Mouse (Mus musculus): ENCODE measurements around the gene Lrrc25. TPM values are rescaled to one million over a fixed set of nuclear protein-coding genes. Genes with fewer than 3 reads are reported as not detected.

Lrrc25 gene
- polyA plus RNA-seq, 1 experiment from 2014 or later = 9.8 TPM

- ATAC-seq (peak; percentile 29), DNase-seq (peak; percentile 90)
- Histone ChIP-seq H3K36me3 (replicated peaks; ENCODE audit: insufficient read depth, low read length) (no peaks in the 10 kb centered on the region), H3K4me2 (ENCODE audit: low read depth, low read length) (peak overlapping the region; percentile 88), H3K9ac (replicated peaks) (peak overlapping the region; percentile 67), H3K4me1 (ENCODE audit: insufficient read depth) (peaks cover 48% of the 10 kb centered on the region), H3K27ac (ENCODE audit: low read depth) (peak overlapping the region; percentile 96), H3K4me3 (ENCODE audit: low read depth, low read length) (peak overlapping the region; percentile 50), H3K27me3 (ENCODE audit: insufficient read depth, low read length) (peaks cover 6% of the 10 kb centered on the region; the same call in 1 of the 2 replicates), H3K9me3 (ENCODE audit: low read length) (no peaks in the 10 kb centered on the region)
- TF ChIP-seq CTCF (IDR thresholded peaks at IDR 0.05; ENCODE audit: low read depth) (peak; percentile 96), EP300 (IDR thresholded peaks at IDR 0.05; ENCODE audit: low read depth) (no peak)
- 1% methylated on average over 53 of the region's 54 CpGs for WGBS (ENCODE audit: insufficient replicate concordance)
These were observed 4.9 kb upstream of the Lrrc25 start for GRCm38 (mm10) chr8:70610796-70611771.

- peaks cover 6% of the 10 kb centered on the region; the same call in 1 of the 2 replicates for H3K27me3 ChIP-seq (ENCODE audit: insufficient read depth, low read length)
- H3K9me3 ChIP-seq (ENCODE audit: low read length) = no peaks in the 10 kb centered on the region
- ATAC-seq (peak; percentile 32), DNase-seq (peak; percentile 92)
- H3K36me3 ChIP-seq (replicated peaks; ENCODE audit: insufficient read depth, low read length) = no peaks in the 10 kb centered on the region
- H3K9ac ChIP-seq (replicated peaks) = peak overlapping the region; percentile 67
- peak overlapping the region; percentile 50 for H3K4me3 ChIP-seq (ENCODE audit: low read depth, low read length)
- under 1% methylated on average over 6 of the region's 6 CpGs for WGBS (ENCODE audit: insufficient replicate concordance)
- peaks cover 54% of the 10 kb centered on the region for H3K4me1 ChIP-seq (ENCODE audit: insufficient read depth)
- H3K4me2 ChIP-seq (ENCODE audit: low read depth, low read length) = peak overlapping the region; percentile 88
- H3K27ac ChIP-seq (ENCODE audit: low read depth) = peak overlapping the region; percentile 96
- TF ChIP-seq EP300 (IDR thresholded peaks at IDR 0.05; ENCODE audit: low read depth) = no peak
- TF ChIP-seq CTCF (IDR thresholded peaks at IDR 0.05; ENCODE audit: low read depth) = peak; percentile 99
These were observed 4.1 kb upstream of the Lrrc25 start for GRCm38 (mm10) chr8:70611849-70612248.

- DNase-seq (no peak), ATAC-seq (no peak)
- no peak overlapping the region for H3K9ac ChIP-seq (replicated peaks)
- peaks cover 51% of the 10 kb centered on the region for H3K4me1 ChIP-seq (ENCODE audit: insufficient read depth)
- TF ChIP-seq CTCF (IDR thresholded peaks at IDR 0.05; ENCODE audit: low read depth) (no peak), EP300 (IDR thresholded peaks at IDR 0.05; ENCODE audit: low read depth) (no peak)
- no peaks in the 10 kb centered on the region for H3K9me3 ChIP-seq (ENCODE audit: low read length)
- H3K36me3 ChIP-seq (replicated peaks; ENCODE audit: insufficient read depth, low read length) = no peaks in the 10 kb centered on the region
- H3K27me3 ChIP-seq (ENCODE audit: insufficient read depth, low read length) = peaks cover 3% of the 10 kb centered on the region; the same call in 1 of the 2 replicates
- WGBS (ENCODE audit: insufficient replicate concordance) = 21% methylated on average over 1 of the region's 1 CpGs
- no peak overlapping the region for H3K27ac ChIP-seq (ENCODE audit: low read depth)
- H3K4me2 ChIP-seq (ENCODE audit: low read depth, low read length) = no peak overlapping the region
- H3K4me3 ChIP-seq (ENCODE audit: low read depth, low read length) = no peak overlapping the region
These were observed 2.2 kb upstream of the Lrrc25 start for GRCm38 (mm10) chr8:70613763-70614162.

GRCm38 (mm10) chr8:70614469-70614868, 1.5 kb upstream of the Lrrc25 start:
- no peak for DNase-seq
- TF ChIP-seq CTCF (IDR thresholded peaks at IDR 0.05; ENCODE audit: low read depth) (no peak), EP300 (IDR thresholded peaks at IDR 0.05; ENCODE audit: low read depth) (no peak)
- 49% methylated on average over 5 of the region's 5 CpGs for WGBS (ENCODE audit: insufficient replicate concordance)
- Histone ChIP-seq H3K4me3 (ENCODE audit: low read depth, low read length) (no peak overlapping the region), H3K9me3 (ENCODE audit: low read length) (no peaks in the 10 kb centered on the region), H3K27ac (ENCODE audit: low read depth) (peak overlapping the region; percentile 83), H3K9ac (replicated peaks) (no peak overlapping the region), H3K4me1 (ENCODE audit: insufficient read depth) (peaks cover 49% of the 10 kb centered on the region), H3K27me3 (ENCODE audit: insufficient read depth, low read length) (no peaks in the 10 kb centered on the region), H3K36me3 (replicated peaks; ENCODE audit: insufficient read depth, low read length) (no peaks in the 10 kb centered on the region), H3K4me2 (ENCODE audit: low read depth, low read length) (no peak overlapping the region)
- no peak for ATAC-seq

- DNase-seq (no peak), ATAC-seq (no peak)
- H3K4me2 ChIP-seq (ENCODE audit: low read depth, low read length) = no peak overlapping the region
- H3K9ac ChIP-seq (replicated peaks) = no peak overlapping the region
- no peak overlapping the region for H3K4me3 ChIP-seq (ENCODE audit: low read depth, low read length)
- peak overlapping the region; percentile 83 for H3K27ac ChIP-seq (ENCODE audit: low read depth)
- 89% methylated on average over 8 of the region's 8 CpGs for WGBS (ENCODE audit: insufficient replicate concordance)
- no peaks in the 10 kb centered on the region for H3K27me3 ChIP-seq (ENCODE audit: insufficient read depth, low read length)
- H3K9me3 ChIP-seq (ENCODE audit: low read length) = no peaks in the 10 kb centered on the region
- no peak for TF ChIP-seq CTCF (IDR thresholded peaks at IDR 0.05; ENCODE audit: low read depth)
- TF ChIP-seq EP300 (IDR thresholded peaks at IDR 0.05; ENCODE audit: low read depth) = no peak
- peaks cover 41% of the 10 kb centered on the region for H3K4me1 ChIP-seq (ENCODE audit: insufficient read depth)
- no peaks in the 10 kb centered on the region for H3K36me3 ChIP-seq (replicated peaks; ENCODE audit: insufficient read depth, low read length)
These were observed 674 bp upstream of the Lrrc25 start for GRCm38 (mm10) chr8:70615281-70615680.

GRCm38 (mm10) chr8:70616645-70617044, 690 bp downstream of the Lrrc25 start:
- peak overlapping the region; percentile 24; the same call in 1 of the 2 replicates for H3K4me2 ChIP-seq (ENCODE audit: low read depth, low read length)
- TF ChIP-seq EP300 (IDR thresholded peaks at IDR 0.05; ENCODE audit: low read depth) (no peak), CTCF (IDR thresholded peaks at IDR 0.05; ENCODE audit: low read depth) (no peak)
- DNase-seq (no peak), ATAC-seq (no peak)
- WGBS (ENCODE audit: insufficient replicate concordance) = 30% methylated on average over 11 of the region's 11 CpGs
- H3K27ac ChIP-seq (ENCODE audit: low read depth) = peak overlapping the region; percentile 83
- H3K4me1 ChIP-seq (ENCODE audit: insufficient read depth) = peaks cover 33% of the 10 kb centered on the region
- no peaks in the 10 kb centered on the region for H3K36me3 ChIP-seq (replicated peaks; ENCODE audit: insufficient read depth, low read length)
- H3K9me3 ChIP-seq (ENCODE audit: low read length) = no peaks in the 10 kb centered on the region
- peak overlapping the region; percentile 16 for H3K4me3 ChIP-seq (ENCODE audit: low read depth, low read length)
- no peaks in the 10 kb centered on the region for H3K27me3 ChIP-seq (ENCODE audit: insufficient read depth, low read length)
- H3K9ac ChIP-seq (replicated peaks) = 0 out of 2 replicates have a peak overlapping the region, but pooled peaks have one; percentile 17
